Mouse (Mus musculus): ENCODE measurements at regions not wholly inside any gene's neighbourhood (a gene's known extent, or its start where the extent isn't known, plus 50 kb on each side); places are given as distances from the start of the nearest gene placed in this dataset.

DNA sequence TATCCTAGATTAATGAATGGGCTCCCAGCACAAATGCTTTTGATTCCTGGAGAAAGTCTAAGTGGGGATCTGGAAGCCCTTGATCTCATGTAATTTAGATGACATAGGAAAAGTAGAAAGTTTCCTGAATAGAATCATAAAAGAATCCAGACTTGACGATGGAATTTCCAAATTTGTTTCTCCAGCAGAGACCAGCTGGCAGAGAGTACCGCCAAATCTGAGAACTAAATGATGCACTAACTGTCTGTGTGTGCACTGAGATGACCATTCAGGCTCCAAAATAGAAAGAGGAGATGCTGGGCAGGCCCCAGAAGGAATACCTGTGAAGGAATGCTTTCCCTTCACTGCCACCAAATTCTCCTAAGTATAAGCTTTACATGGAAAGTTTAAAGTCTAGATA, 704.6 kb downstream of the Fat4 start:
- DNase-seq: no peak

DNA sequence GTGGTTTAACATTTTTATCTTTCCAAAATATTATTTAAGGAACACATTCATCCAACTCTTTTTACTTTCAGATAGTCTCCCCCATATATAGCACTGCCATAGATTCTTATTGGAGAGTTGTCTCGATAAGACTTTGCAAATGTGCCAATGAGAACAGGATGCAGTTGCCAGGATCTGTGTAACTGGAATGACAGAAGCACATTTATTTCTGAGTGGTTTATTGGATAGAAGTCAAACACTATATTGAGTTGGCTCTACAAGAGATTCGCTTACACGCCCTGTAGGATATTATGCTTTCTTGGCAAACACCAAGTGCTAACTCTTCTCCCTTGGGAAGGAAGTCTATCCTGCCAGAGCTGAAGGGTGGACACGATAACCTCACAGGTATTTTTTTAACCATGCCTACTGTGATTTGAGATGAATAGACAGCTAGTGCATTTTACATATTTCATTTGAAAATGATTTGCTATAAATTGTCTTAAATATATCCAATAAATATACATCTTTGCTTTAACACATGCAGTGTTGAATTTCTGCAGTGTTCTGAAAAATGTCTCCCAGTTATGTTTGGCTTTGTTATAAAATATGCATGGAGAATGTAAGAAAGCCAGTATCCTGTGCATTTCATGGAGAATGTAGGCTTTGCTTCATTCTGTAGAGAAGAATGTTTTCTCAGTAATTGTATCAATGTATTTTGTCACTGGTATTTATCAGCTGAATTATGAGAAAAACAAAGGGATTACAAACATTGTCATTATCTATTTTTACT, 705.8 kb downstream of the Fat4 start:
- no peak for DNase-seq

DNA sequence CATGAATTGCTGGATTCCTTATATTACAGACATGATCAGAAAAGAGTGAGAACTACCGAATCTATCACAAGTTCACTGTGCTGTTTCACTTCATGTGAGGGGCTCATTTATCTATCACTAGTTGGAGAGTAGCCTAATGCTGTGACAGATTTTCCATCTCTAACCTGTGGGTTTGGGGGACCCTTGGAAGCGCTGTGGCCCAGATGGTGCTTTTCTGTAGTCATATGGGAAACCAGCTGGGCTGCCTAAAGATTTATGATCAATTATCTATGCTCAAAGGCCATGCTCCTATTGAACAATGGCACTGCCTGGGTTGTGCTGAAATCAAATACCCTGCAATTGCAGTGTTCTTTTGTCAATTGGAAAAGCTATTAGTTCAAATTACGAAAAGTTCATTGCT, 723.2 kb downstream of the Fat4 start:
- no peak for DNase-seq

DNA sequence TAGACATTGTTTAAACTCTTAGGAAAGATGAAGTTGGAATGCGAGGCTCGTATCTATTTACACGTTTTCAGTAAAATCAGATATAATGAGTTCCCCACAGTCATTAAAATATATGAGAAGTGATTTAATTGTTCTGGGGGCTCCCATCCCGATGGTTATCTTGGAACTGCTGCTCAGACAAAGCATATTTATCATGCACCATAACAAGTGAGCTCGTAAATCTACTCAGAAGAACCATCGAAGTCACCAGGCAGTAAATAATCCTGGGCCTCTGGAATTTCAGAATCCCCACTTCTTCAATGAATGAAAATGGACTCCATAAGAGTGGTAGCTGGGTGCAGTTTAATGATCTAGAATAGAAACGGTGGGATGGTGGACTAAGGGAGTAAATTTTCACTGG, 725.7 kb downstream of the Fat4 start:
- no peak for DNase-seq

DNA sequence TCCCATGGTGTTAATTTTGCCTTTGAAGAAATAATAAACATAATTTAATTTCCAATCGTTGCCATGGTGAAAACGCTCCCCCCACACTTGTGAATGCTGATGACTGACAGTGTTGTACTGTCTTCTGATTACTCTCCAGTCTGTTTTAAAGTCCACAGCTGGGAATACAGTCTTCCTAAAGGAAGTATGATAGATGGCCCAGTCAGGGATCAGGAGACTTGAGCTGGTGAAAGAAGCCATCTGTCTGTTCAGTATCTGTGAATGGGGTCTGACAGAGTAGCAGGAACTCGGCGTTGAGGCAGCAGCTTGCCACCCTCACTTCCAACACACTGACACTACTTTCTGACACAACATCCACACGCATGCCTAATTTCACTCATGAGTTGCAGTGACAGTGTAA, 751.2 kb downstream of the Fat4 start:
- DNase-seq: no peak

DNA sequence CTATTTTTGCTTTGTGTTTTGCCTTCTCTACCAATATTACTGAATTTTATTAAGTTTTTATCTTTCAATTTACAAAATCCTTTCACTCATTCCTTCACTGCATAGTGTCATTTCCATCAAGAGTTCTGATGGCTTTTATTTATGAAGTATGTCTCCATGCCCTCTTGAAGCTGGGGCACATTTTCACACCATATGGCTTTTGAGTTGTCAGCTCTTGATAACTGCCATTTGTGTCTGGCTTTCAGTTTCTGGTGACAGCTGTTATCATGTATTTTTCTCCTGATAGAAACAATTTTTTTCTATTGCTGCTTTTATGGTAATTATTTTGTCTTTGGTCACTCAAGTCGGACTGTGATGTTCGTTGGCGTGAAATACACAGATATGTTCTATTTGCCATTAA, 756.5 kb downstream of the Fat4 start:
- DNase-seq: no peak

DNA sequence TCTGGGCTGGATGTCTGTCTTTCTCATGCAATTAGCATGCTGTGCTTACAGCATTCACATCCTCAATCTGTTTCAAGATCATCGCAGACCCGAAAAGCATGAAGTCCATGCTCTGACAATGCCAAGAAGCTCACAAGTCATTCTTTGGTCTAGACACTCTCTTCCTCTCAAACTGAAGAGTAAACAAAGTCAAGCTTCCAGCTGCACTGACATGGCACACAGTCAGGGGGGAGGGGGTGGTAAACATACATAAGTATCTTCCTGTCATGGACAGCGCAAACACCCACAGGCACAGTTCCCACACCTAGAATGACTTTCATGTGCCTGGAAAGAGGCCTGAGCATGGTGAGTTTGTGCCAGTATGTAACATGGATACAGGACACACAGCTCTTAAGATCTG, 780.1 kb downstream of the Fat4 start:
- DNase-seq: no peak

DNA sequence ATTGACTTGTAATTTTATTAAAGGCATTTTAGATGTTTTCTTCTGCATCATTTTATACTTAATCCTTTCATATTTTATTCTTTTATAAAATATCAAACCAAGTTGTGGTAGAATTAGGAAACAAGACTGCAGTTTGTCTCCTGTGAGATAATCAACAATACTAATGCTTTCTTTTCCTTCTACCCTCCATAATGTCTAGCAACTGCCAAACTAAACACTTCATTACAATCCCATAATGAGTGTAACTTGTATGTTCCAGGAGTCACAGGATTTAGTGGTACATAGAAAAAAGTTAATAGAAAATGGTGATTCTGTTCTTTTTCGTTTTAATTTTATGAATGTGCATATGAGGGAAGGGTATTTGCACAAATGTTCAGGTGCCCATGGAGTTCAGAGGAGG, 782.4 kb downstream of the Fat4 start:
- DNase-seq: no peak

DNA sequence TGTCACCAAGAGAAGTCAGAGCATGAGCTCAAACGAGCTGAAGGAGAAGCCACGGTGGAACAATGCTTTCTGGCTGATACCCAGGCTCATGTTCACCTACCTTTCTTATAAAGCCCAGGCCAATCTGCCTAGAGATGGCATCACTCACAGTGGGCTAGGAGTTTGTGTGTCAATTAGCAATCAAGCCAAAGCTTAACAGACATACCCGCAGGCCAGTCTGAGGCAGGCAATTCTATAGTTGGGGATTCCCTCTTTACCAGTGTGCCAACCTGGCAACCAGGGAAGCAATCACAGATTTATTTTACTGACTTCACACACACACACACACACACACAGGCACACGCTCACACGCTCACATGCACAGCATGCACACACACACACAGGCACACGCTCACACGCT, 787.3 kb downstream of the Fat4 start:
- DNase-seq: no peak

DNA sequence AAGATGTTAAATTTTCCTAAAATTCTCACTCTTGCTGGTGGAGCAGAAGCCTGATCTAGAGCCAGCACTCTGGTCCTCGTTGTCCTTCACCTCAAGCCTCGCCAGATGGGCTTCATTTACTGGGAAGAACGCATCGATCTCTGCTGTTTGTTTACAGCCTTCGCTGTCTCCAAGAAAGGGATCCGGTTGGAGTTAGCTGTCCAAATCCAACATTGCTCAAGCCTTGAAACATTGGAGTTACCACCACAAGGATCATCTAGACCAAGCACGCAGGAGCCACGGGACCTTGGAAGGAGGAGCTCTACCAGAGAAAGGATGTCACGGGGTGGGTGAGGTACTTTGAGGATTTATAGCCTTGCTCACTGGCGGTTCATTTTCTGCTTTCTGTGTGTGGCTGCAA, 788.2 kb downstream of the Fat4 start:
- no peak for DNase-seq

DNA sequence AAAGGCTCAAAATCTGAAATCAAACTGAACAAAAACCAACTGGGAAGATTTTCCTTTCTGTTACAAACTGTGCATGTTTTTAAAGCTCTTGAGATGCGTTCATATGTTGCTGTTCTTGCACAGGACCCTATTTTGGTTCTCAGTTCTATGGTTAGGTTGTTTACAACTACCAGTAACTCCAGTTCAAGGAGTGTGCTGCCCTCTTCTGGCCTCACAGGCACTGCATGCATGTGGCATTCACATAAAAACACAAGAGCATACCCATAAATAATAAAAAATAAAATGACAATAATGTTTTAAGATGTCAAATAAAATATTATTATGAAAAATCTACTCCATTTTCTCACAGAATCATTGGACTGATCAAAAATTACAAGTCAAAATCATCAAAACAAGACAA, 818.9 kb downstream of the Fat4 start:
- DNase-seq: peak; percentile 2

DNA sequence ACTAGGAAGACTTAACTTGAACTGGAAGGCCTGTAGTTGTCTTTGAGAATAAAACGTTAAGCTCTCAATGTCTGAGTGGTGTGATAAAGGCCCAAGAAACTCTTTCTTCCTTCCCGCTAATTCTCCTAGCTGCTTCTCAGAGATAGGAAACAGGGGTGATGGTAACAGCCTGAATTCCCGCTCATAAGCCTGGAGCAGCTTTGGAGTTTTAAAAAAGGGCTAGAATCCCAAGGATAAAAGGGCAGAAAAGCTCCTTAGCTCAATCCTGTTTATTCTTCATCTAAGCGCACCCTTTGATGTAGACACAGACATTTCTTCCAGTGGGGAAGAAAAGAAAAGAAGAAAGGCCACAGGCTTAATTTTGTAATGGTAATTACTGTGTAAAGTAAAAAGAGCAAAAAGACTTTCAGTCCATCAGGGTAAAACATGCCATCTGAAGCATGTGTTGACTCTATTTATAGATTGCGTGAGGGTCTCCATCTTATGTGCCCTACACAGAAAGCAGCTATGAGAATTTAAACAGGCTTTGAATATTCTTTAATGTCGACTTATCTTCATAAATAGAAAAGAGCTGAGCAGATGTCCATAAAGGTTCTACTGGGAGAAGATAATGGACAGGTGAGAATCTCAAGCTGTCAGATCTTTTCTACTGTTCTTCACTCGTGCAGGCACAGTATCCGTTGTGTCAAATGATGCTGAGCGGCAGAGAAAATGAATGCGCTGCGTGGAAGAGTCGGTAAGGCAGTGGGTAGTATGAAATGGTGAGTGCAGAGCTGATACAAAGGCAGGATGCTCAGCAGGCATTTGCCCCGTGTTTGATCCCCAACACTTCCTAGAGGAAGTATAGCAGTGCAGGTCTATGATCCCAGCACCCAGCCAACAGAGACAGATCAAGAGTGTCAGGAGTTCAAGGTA, 818.0 kb upstream of the Intu start:
- DNase-seq: peak; percentile 4

DNA sequence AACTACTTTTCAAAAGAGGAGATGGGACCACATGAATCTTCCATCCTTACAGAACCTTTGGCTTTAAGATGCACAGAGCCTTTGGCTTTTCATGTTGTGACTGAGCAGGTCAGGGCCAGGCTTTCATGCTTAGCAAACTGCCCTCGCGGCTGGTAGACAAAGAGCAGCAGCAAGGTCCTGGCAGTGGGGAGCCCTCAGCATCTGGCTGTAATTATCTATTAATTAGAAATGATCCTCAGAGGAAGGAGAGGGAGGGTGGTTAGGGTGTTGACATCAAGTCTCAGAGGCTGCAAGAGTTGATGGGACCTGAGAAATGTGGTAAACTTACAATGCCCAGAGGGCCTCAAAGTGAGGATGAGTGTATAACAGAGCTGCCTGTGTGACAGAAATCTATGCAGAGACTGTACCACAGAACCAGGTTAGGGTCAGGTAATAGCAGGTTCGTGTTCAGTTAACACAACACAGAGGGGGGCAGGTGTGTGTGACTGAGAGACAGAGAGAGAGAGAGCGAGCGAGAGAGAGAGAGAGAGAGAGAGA, 817.0 kb upstream of the Intu start:
- peak; percentile 14 for DNase-seq

DNA sequence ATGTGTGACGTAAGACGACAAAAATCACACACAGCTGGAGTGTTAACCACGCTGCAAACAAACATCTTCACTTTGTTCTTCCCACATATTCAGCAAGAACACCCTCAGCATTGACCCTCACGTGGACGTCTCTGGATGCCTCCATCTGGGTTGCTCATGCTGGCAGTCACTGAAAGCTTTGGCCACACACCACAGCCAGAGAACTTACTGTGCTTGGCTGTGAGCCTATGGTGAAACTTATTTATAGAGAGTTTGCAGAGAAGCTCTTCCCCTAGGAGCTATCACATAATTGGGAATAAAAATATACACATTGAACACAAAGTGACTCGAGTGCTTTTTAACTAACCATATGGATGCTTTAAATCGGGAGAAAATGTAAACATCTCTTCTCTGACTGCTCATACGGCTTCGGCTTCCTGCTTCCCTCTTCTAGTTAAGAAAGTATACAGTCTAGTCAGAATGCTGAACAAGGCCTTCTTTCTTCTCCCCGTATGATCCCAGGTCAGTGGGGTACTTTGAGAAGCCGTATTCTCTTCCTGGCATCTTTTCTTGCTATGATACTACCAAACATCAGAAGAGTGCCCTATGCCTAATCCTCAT, 812.0 kb upstream of the Intu start:
- DNase-seq: no peak

DNA sequence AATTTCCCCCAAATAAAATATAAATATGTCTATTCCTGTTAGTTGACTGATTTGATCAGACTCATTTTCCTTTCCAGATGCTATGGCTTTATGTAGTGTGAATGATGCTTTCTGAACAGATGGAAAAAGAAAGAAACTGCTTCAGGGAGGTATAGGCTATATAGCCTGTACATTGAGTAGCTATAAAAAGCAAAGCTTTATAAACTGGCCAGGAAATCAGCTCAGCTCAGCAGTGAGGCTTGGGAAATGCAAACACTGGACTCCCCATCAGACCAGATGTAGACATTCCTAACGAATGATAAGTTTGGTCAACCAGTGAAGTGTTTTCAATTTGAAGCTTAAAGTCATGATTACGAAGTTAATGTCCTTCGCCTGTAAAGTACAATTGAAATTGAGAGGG, 805.3 kb upstream of the Intu start:
- no peak for DNase-seq

DNA sequence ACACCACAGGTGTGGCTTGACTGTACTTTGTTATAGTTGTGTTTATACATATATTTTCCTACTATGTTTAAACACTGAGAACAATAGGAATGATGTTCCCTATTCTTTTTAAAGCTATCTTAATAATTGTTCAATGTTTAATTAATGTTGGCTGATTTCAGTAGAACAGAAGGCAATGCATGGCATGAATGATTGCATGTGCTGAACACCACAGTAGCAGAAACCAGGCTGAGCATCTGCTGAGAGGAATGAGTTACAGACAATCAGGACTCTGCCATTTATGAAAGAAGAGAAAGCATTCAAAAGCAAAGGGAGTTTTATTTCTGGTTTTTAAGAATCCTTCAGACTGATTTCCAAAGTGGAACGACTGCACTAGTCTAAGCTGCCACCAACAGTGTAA, 794.4 kb upstream of the Intu start:
- DNase-seq: no peak

DNA sequence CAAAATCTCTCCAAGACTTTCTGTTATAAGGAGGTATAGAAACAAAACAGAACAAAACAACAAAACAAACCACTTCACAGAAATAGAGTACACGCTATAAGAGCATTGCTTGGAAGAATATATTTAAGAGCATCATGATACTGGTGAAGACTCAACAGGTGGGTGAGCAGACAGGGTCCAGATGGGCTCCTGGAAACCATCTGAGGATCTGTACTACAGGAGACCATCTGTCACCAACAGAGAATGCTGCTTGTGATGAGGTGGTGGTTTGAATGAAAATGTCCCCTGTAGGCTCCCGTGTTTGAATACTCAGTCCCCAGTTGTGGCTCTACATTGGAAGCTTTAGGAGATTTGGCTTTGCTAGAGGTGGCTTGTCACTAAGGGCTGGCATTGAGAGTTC, 785.1 kb upstream of the Intu start:
- DNase-seq: no peak

DNA sequence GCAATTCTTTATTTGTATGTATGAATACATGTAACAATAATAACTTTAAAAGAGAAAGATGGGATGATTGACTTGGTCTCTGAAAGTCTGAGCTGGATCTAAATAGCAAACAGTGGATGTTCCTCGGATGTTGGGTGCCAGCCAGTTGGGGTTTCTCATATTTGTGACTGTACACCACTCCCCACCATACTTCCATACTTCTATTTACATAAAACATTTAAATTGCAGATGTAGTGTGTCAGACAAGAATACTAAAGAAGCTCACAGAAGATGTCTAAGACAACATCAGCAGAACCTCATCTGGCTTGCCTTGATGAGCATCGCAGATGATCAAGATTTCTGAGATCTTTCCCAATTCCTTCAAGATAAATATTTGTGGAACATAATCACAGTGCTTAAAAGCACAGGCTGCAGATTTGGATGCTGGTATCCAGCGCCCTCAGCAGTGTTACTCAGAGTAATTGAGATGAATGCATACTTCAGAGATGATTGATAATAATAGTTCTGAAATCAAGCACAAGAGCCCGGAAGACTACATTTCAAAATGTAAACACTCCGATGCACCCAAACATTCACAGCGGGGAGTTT, 762.0 kb upstream of the Intu start:
- DNase-seq: no peak

DNA sequence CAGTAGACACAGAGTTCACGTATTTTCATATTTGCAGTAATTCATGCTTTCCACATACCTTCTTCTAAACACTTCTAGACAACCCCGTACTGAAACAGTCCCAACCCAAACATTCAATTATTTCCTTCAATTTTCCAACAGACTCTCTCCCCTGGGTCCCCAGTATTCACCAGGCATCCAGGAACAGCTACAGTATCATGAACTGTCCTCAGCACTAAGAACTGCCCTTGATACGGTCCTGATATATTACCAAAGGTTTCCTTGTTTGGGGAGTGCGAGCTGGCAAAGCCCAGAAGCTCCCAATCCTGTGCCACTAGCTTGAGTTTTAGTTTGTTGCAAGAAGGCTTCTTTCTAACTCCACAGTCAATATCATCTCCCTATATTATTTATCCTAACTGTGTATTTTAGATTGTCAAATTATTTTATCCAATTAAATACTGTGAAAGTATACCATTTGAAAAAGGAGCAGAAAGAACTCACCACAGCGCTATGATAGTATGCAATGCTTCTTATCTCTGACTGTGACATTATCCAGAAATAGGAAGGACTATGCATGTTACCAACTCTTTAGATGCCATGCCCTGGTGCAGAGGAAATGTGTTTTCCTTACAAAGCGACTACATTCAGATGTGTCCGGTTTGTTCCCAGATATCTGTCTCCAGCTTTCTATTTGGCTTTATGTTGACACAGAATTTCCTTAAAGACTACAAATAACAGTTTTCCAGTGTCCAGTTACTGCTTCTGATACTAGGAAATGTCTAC, 754.6 kb upstream of the Intu start:
- DNase-seq: no peak

DNA sequence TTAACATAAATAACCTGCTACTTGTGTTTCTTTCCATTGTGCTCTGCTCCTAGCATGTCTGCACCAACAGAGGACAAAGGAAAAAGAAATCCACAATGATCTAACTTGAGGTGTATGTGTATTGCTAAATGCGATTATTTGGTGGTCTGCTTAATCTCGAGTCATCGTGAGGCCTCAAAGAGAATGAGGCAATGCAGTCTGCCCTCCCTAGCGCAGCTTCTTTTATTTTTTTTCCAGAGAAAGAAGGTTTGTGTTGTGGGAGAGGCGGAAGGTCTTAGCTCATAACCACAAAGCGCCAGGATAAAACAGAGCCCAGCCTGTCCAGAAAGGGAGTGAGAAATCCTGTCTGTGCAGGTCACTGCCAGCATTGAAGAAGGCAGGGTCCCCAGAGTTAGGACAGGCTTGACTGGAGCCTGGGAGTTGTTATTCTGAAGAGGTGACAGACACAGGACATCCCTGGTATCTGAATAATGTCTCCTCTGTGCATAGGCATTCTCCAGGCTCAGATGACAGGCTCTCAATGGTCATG, 751.3 kb upstream of the Intu start:
- no peak for DNase-seq

DNA sequence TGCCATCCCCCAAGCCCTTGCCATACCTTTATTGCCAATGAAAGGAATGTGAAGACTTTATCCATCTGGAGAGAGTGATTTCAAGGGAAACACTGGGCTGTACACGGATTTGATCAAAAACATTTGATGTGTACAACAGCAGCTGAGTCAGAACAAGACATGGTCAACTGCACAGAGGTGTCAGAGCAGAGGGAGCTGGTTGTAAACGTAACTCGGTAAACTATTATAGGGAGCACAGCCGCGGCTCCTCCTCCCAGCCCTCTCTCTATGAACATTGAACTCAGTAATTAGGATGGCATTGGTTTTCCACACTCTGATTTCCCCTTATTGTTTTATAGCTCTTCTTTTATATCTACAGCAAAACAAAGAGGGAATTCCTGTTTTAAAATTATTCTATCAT, 750.8 kb upstream of the Intu start:
- DNase-seq: no peak

DNA sequence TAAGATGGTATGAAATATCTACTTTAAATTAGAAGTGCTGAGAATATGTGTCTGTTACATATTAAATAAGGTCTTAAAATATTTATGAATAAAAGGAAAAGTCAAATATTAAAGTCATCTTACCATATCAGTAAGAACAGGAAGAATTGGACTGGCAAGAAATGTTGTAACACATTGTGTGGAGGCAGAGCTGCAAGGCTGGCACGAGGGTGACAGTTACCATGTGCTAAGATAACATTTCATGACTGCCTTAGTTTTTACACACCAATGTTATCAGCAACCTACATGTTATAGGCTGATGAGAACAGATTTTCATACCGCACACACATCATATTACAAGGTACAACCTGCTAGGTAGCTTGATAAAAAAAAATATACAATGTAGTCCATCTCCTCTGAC, 746.2 kb upstream of the Intu start:
- no peak for DNase-seq

Data from retina, postnatal 1 day (tissue).